Mouse (Mus musculus) gastrocnemius, postnatal 10 days (tissue): ENCODE measurements around the gene Taar9. TPM values are rescaled to one million over a fixed set of nuclear protein-coding genes. Genes with fewer than 3 reads are reported as not detected.
"Not testable (repeated sequence)": the region's sequence is repeated elsewhere in the genome, so short reads cannot be mapped to it uniquely, and the experiment has no call there.

Experiments used
- DNase-seq: peaks from one replicate; pipeline ENCODE4 v3.0.0; 2021; ENCODE audit warnings: mixed read lengths
- total RNA-seq, 2 experiments: library from RNA; stranded (reverse); gene quantifications; 2 replicates each; pipeline ENCODE4 v1.2.3; 2021

Gene Taar9
- total RNA-seq, 2 experiments from 2014 or later, result not detected

DNA sequence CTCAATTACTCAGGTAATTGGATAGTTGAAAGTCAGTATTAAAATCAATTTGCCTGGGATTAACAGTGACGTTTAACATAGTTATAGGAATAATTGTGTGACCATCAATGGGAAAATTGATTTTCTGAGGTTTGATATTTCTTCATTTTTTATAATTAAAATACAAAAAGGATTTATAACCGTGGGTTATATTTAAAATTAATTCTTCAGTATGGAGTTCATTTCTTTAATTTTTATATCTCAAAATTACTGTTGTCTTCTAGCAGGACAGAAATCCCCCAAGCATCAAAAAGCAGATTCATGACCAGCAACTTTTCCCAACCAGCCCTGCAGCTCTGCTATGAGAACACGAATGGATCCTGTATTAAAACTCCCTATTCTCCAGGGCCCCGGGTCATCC is 33.1 kb downstream of the Taar9 start, which contains the start of gene Taar8a:
Taar8a (plus strand) TSS at position 301 of the 400 bp plus-strand sequence.
- DNase-seq, result not testable (repeated sequence)

DNA sequence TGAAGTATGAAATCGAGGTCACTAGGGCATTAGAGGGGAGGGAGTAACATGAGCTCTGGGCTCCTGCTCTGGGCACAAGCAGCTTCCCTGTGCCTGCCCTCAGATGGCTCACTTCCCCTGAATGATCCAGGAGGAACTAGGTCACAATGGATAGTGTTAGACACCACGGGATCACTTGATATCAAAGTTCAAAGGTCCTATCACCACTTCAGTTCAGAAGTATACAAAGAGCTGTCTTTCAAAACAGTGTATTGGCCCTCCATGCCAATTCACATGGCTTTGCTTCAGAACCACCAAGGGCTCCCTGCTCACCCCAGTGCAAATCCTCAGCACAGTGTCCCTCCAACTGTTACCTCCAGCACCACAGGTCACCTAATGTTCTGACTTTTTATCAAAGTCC is 34.6 kb downstream of the Taar9 start:
- not testable (repeated sequence) for DNase-seq

DNA sequence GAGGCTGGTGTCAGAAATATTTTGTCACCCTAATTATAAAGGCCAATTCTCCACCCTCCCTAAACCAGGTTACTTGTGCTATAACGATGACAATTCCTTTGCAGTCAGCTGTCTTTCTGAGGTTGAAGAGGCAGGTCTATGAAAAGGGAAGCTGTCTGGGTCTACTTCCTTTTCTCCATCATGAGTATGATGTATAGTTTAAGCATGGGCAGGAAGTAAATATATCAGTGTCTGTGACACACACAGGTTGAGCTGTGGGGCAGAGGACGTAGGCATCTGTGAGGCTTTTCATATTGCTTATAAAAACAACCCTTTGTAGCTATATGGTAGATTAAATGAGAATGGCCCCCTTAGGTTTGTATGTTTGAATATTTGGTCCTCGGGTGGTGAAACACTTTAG is 50.3 kb downstream of the Taar9 start:
- DNase-seq, result no peak

Other genes with a start within 250 kb of the Taar9 start
- under 1 TPM; 0.23 to 0.32 TPM for gene Vnn1, start 214.8 kb downstream of the Taar9 start, total RNA-seq
- gene Taar1, start 189.2 kb downstream of the Taar9 start, total RNA-seq, result not detected
- gene Taar2, start 171.0 kb downstream of the Taar9 start, total RNA-seq, result not detected
- gene Taar3, start 160.0 kb downstream of the Taar9 start, total RNA-seq, result not detected
- gene Taar4, start 149.0 kb downstream of the Taar9 start, total RNA-seq, result not detected
- not detected for gene Taar5, start 138.8 kb downstream of the Taar9 start, total RNA-seq
- not detected for gene Taar6, start 123.9 kb downstream of the Taar9 start, total RNA-seq
- gene Taar7a, start 116.1 kb downstream of the Taar9 start, total RNA-seq, result not detected
- gene Taar7b, start 109.6 kb downstream of the Taar9 start, total RNA-seq, result not detected
- not detected for gene Taar7d, start 82.3 kb downstream of the Taar9 start, total RNA-seq
- gene Taar7e, start 71.9 kb downstream of the Taar9 start, total RNA-seq, result not detected
- not detected for gene Taar7f, start 60.0 kb downstream of the Taar9 start, total RNA-seq
- gene Taar8a, start 33.0 kb downstream of the Taar9 start, total RNA-seq, result not detected
- not detected for gene Taar8b, start 17.2 kb downstream of the Taar9 start, total RNA-seq
- not detected for gene Taar8c, start 7.6 kb downstream of the Taar9 start, total RNA-seq
- gene Stx7, start 39.8 kb upstream of the Taar9 start, total RNA-seq, result 10 to 100 TPM; 31.8 to 34.9 TPM
- 1 to 10 TPM in 1 of 2 experiments, under 1 TPM in 1; 0.89 to 3.1 TPM for gene Moxd1, start 114.0 kb upstream of the Taar9 start, total RNA-seq